Mouse (Mus musculus) embryonic stem cell, embryonic (primary cell): ENCODE data around the gene Derl2.

Experiments
- CTCF ChIA-PET, 4 experiments: fragments of 300-600 bp in 2 of 4; fragments of 350-600 bp in 2 of 4; sonication (Branson Sonifier 250); formaldehyde crosslinking; loops; one replicate each; lab custom pipeline; 2022; ENCODE audit warnings: inconsistent platforms in 2 of 4; lab: Charles Lee
- POLR2A ChIA-PET, 4 experiments: fragments of 300-600 bp in 2 of 4; fragments of 350-600 bp in 2 of 4; sonication (Branson Sonifier 250); formaldehyde crosslinking; loops; one replicate each; lab custom pipeline; 2022; ENCODE audit warnings: antibody characterized with exemption in 4 of 4, inconsistent platforms in 1 of 4; lab: Charles Lee

The Derl2 gene

GRCm38 (mm10) chr11:70969271-70969794 is 50.3 kb downstream of the Derl2 start:
- POLR2A ChIA-PET, result interaction anchor here (0.5 to 13.1 kb wide), 60 partner anchors 9 to 978 kb away, joined by 3 to 216 read pairs (median 5); partner anchors contain the start of genes C1qbp (in 4 of the 4), Derl2 (in 3 of the 4), Dhx33 (in 3 of the 4) and Mis12 (in 3 of the 4)
- CTCF ChIA-PET, result interaction anchor here in 3 of 4 experiments (0.5 to 1.2 kb wide), 8 partner anchors 14 to 1086 kb away, joined by 3 to 6 read pairs (median 4); partner anchors contain the start of genes C1qbp (in 1 of the 3), Derl2 (in 1 of the 3), Mis12 (in 1 of the 3) and Rnf167 (in 1 of the 3)

GRCm38 (mm10) chr11:70964222-70964907 is 55.3 kb downstream of the Derl2 start:
- CTCF ChIA-PET, result no interaction called here
- POLR2A ChIA-PET, result interaction anchor here in 3 of 4 experiments (0.6 to 13.1 kb wide), 12 partner anchors 9 to 55 kb away, joined by 3 to 216 read pairs (median 4); partner anchors contain the start of genes C1qbp (in 1 of the 3), Derl2 (in 1 of the 3) and Mis12 (in 1 of the 3)

- ChIA-PET POLR2A (interaction anchor here (0.8 to 13.1 kb wide), 18 partner anchors 8 to 109 kb away, joined by 3 to 216 read pairs (median 7); partner anchors contain the start of genes Nup88 (in 3 of the 4), Rpain (in 3 of the 4), Derl2 (in 2 of the 4) and Mis12 (in 2 of the 4)), CTCF (interaction anchor here in 1 of 4 experiments (1.0 kb wide), 1 partner anchor 18 kb away, joined by 3 read pairs; no protein-coding TSS in a partner anchor)
Observed at GRCm38 (mm10) chr11:70960786-70961554, 58.7 kb downstream of the Derl2 start.
